Mouse (Mus musculus): ENCODE measurements around the gene Ccdc102a. TPM values are rescaled to one million over a fixed set of nuclear protein-coding genes. Genes with fewer than 3 reads are reported as not detected.
A peak's percentile ranks its signal among the peaks of the same experiment; 100 is the strongest.
"Not testable (repeated sequence)": the region's sequence is repeated elsewhere in the genome, so short reads cannot be mapped to it uniquely, and the experiment has no call there.

The Ccdc102a gene
- total RNA-seq, 2 experiments from 2014 or later, result 2.0 to 2.3 TPM

DNA sequence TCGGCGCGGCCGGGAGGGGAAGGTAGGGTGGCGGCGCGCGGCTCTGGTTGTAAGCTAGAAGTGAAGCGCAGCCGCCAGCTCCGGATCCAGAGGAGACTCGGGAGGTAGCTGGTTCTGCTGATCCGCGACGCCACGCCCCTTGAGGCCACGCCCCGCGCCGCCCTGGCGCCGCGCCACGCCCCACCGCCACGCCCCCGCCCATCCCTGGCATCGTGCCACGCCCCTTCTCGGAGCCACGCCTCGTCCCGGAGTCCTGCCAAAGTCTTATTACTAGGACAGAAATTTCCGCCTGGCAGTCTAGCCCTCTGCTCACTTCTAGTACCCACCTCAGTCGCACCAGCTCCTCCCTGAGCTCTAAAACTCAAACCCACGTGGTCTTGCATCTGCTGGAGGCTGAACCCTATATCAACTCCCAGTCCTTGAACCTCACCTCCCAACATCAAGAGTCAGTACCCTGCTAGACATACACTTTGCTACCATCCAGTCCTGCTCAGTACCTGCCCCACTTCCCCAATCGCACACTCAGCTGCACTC lies 41.6 kb downstream of the Ccdc102a start, which contains the start of gene Dok4:
Gene Dok4, minus strand, starts transcription at position 134 of the 534 bp plus-strand sequence.
- DNase-seq (ENCODE audit: extremely low spot score in 1 of 2, low spot score in 1 of 2), result peak; percentile 63 to 77

DNA sequence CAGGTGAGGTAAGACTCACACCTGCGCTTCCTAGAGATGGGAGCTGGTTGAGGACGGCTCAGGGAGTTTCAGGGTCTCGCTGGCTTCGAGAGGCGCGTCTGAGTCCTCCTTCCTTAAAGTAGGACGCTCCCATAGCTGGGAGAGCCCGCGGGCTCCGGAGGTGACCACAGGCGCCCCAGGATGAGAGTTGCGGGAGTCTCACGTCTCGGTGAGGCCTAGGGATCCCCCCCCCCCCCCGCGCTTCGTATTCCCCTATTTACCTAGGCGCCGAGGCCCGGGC lies 42.1 kb downstream of the Ccdc102a start:
- no peak for DNase-seq (ENCODE audit: extremely low spot score in 1 of 2, low spot score in 1 of 2)

- no peak for DNase-seq (ENCODE audit: extremely low spot score in 1 of 2, low spot score in 1 of 2)
Measured at GRCm38 (mm10) chr8:94875096-94875870, 42.6 kb downstream of the Ccdc102a start.

- DNase-seq (ENCODE audit: extremely low spot score in 1 of 2, low spot score in 1 of 2), result peak; percentile 59 to 79
Measured at GRCm38 (mm10) chr8:94874358-94874757, 43.5 kb downstream of the Ccdc102a start.

DNA sequence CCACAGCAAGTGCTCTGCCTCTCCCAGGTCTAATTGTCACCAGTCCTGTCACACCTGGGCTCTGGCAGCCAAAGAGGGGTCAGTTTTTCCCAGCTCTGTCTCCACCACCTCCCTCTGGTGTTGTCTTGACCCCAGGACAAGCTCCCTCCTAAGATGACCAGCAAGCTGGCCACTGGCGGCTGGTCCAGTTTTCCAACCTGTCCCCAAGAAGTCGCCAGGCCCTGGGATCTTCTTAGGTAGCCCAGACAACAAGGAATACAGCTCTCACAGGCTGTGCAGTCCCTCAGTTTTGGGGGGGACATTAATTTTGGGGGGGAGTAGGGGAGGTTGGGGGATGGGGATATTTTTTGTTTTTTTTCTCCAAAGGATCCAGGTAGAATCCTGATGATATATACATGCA lies 45.3 kb downstream of the Ccdc102a start:
- DNase-seq (ENCODE audit: extremely low spot score in 1 of 2, low spot score in 1 of 2), result no peak

GRCm38 (mm10) chr8:94872156-94872555 lies 45.7 kb downstream of the Ccdc102a start:
- DNase-seq (ENCODE audit: extremely low spot score in 1 of 2, low spot score in 1 of 2), result no peak

GRCm38 (mm10) chr8:94871108-94871894 lies 46.6 kb downstream of the Ccdc102a start:
- peak; percentile 46 to 49 for DNase-seq (ENCODE audit: extremely low spot score in 1 of 2, low spot score in 1 of 2)

DNA sequence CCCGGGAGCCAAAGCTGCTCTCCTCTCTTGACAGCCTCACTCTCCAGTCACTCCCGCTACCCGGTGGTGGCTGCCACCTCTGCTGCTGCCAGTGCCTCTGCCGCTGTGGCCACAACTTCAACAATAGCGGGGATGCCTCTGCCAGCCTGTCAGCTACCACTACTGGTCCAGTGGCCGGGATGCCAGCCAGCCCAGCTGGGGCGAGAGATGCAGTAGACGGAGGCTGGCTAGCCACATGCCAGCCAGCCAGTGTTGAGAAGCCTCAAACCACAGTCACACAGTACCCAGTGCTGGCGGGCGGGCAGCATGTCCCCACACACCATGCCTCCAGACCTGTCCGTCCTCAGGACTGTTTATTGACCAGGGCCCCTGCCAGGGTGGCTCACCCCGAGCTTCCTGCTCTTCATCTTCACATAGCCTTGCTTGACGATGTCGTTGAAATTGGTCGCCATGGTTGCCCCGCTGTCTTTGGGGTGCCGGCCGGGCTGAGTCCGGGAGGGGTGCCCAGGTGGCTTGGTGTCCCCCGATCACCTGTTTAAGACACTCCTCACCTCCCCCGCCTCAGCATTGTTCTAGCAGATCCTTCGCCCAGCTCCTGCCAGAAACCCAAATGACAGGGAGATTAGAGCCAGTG lies 47.3 kb downstream of the Ccdc102a start:
- peak; percentile 48 to 50 for DNase-seq (ENCODE audit: extremely low spot score in 1 of 2, low spot score in 1 of 2)

DNA sequence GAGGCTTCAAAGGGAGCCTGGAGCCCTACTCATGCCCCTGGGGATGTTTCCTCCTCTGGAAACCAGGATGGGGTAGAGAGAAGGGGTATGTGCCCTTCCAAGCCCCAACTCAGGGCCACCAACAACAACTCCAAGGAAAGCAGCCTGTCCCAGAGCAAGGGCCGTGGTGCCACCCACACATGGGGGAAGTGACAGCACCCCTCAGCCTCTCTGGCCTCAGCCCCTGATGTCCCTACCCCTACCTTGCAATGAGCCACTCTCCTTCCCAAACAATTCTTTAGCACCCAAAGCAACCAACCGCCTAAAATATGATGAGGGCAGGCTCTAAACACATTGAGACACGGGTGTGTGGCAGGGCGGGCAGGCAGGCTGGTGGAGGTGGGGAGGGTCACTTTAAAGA lies 47.9 kb downstream of the Ccdc102a start:
- DNase-seq (ENCODE audit: extremely low spot score in 1 of 2, low spot score in 1 of 2), result no peak

GRCm38 (mm10) chr8:94869146-94869545 lies 48.8 kb downstream of the Ccdc102a start:
- no peak for DNase-seq (ENCODE audit: extremely low spot score in 1 of 2, low spot score in 1 of 2)

DNA sequence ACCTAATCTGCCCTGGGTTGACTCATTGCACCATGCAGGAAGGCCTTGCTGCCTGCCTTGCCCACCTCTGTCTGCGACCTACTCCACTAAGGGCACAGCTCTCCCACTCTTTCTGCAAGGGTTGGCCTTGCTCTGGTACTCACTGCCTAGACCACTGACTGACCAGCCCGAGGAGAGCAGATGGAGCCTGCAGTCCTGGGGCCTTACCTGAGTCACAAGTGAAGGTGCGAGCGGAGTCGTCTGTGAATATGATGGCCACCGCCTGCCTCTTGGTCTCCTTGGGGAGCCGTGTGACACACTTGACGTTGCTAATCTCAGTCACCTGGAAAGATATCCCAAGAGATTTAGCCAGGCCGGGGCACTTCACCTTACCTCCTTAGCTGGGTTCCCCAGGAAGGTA lies 51.0 kb downstream of the Ccdc102a start:
- no peak for DNase-seq (ENCODE audit: extremely low spot score in 1 of 2, low spot score in 1 of 2)

DNA sequence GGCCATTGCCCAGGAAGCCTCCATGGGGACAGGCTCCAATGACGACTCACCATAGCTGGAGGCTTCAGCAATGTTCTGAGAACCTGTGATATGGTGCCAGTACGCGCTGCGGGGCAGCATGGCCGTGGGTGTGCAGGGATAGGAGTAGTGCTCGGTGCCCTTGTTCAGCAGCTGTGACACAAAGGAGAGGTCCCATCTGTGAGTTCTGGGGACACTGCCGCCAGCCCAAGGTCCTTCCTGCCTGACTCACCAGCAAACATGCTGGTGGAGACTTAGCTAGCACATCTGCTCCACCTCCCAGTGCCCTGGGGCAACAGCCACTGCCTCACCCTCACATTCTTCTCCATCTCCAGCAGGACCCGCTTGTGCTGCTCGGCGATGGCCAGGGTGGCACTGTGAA lies 52.6 kb downstream of the Ccdc102a start:
- no peak for DNase-seq (ENCODE audit: extremely low spot score in 1 of 2, low spot score in 1 of 2)

- no peak for DNase-seq (ENCODE audit: extremely low spot score in 1 of 2, low spot score in 1 of 2)
Measured at GRCm38 (mm10) chr8:94863897-94864673, 53.8 kb downstream of the Ccdc102a start.

GRCm38 (mm10) chr8:94862487-94863220 lies 55.2 kb downstream of the Ccdc102a start:
- DNase-seq (ENCODE audit: extremely low spot score in 1 of 2, low spot score in 1 of 2), result no peak

DNA sequence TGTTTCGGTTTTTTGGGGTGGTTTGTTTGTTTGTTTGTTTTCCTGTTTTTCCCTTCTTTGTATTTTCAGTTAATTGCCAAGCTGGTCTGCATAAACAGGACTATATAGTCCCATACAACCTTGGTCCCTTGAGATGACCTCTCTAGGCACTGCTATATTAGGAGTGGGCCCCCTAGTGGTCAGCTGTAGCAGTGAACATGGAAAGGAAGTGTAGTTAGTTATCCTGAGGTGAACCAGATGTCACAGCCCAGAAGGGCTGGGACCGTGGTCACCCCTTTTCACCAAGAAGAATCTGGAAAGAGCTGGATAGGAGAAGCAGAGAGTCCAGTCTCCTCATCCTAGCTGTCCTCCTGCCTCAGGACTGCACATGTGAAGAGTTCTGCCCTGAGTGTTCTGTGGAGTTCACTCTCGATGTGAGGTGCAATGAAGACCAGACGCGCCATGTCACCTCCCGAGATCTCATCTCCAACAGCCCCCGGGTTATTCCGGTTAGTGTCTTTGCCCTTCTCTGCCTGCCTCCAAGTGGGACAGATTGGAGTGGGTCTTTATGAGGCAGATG lies 56.5 kb downstream of the Ccdc102a start:
- peak in 1 of 2 experiments; percentile 71 for DNase-seq (ENCODE audit: extremely low spot score in 1 of 2, low spot score in 1 of 2)

DNA sequence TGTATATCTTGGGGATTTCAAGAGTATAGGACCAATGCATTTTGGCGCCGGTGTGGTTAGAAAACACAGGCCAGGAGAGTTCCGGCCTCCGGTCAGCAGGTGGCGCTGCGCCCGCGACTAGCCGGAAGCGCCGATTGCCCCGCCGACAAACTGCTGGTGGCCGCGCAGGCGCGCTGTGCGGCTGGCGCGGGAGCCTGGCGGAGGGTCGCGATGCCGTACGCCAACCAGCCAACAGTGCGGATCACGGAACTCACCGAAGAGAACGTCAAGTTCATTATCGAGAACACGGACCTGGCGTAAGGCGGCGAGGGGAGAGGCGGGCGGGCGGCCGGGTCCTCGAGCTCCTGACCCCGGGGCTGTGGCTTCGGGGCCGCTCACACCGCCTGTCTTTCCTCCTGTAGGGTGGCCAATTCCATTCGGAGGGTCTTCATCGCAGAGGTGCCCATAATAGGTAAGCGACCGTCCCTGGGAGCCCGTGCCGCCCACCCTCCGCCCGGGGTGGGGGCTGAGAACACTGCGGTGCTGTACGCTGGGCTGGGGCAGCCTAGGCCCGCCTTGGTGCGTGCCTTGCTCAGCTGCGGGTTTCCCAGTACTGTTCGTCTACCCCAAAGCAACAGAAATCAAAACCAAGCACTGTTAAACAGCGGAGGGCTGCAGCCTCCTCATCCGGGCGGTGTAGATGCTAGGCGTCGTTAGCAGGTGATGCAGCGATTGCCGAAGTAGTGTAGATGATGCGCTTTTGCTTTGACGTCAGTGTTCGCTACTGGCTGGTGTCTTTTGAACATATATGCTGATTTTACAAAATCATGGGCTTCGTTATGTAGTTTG lies 60.3 kb downstream of the Ccdc102a start, which contains the start of gene Polr2c:
Gene Polr2c, plus strand, starts transcription at position 105 of the 828 bp plus-strand sequence.
- peak; percentile 93 to 95 for DNase-seq (ENCODE audit: extremely low spot score in 1 of 2, low spot score in 1 of 2)

DNA sequence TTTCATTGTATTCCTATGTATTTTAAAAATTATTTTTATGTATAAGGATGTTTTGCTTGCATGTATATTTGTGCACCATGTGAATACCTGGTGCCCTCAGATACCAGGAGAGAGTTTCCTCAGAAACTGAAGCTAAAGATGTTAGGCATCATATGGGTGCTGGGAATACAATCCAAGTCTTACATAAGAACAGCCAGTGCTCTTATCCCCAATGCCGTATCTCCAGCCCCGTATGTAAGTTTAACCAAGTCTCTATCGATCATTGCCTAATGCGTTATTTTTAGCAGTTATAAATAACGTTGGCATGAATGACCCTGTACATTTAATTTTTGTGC lies 60.9 kb downstream of the Ccdc102a start:
- no peak for DNase-seq (ENCODE audit: extremely low spot score in 1 of 2, low spot score in 1 of 2)

DNA sequence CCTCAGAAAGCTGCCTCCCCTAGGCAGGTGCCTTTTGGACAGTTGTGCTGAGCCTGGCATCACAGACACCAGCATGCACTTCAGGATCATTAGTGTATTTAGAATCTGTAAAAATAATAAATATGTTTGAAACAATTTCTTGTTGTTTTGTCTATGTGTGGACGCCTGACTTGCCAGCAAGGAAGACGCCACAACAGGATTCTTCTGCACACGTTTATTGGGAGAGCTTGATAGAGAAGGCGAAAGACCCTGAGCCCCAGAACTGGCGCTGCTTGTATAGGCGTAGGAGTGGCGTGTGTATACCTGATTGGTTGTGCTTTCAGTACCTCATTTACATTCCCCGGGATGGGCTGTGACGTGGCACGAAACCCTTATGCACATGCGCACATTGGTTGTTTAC lies 63.1 kb downstream of the Ccdc102a start:
- DNase-seq (ENCODE audit: extremely low spot score in 1 of 2, low spot score in 1 of 2), result not testable (repeated sequence)
